Mouse (Mus musculus): Measurements from ENCODE around the gene Magt1. TPM values are rescaled to one million over a fixed set of nuclear protein-coding genes. Genes with fewer than 3 reads are reported as not detected.
"Not testable (repeated sequence)": the region's sequence is repeated elsewhere in the genome, so short reads cannot be mapped to it uniquely, and the experiment has no call there.

Gene Magt1
- total RNA-seq, 1 experiment from 2014 or later = 51.5 TPM

GRCm38 (mm10) chrX:106012559-106012958, 853 bp upstream of the Magt1 start:
- no peak for ATAC-seq (replicated peaks in 1 of 2; ENCODE audit: insufficient read depth in 1 of 2, low FRiP score in 2 of 2, low TSS enrichment in 1 of 2, low read depth in 1 of 2, poor library complexity in 2 of 2, severe bottlenecking in 2 of 2)

GRCm38 (mm10) chrX:106010762-106011161, 944 bp downstream of the Magt1 start:
- ATAC-seq (replicated peaks in 1 of 2; ENCODE audit: insufficient read depth in 1 of 2, low FRiP score in 2 of 2, low TSS enrichment in 1 of 2, low read depth in 1 of 2, poor library complexity in 2 of 2, severe bottlenecking in 2 of 2) = no peak

- ATAC-seq (replicated peaks in 1 of 2; ENCODE audit: insufficient read depth in 1 of 2, low FRiP score in 2 of 2, low TSS enrichment in 1 of 2, low read depth in 1 of 2, poor library complexity in 2 of 2, severe bottlenecking in 2 of 2) = no peak
These were observed 10.1 kb downstream of the Magt1 start for GRCm38 (mm10) chrX:106001605-106002004.

DNA sequence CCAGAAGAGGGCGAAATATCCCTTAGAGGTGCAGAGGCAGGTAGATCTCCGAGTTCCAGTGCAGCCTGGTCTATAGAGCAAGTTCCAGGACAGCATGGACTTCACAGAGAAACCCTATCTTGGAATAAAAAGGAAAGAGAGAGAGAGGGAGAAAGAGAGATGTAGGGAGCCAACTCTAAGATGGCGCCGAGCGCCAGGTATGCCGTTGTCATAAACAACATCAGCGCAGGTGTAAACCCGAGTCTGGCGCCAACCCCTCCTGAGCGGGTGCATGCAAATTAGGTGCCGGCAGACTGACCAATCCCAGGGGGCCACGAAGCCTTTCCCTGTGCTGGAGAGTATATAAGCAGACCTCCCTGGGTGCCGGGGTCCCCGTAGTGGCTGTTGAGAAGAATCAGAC, 54.6 kb downstream of the Magt1 start:
- not testable (repeated sequence) for ATAC-seq (replicated peaks in 1 of 2; ENCODE audit: insufficient read depth in 1 of 2, low FRiP score in 2 of 2, low TSS enrichment in 1 of 2, low read depth in 1 of 2, poor library complexity in 2 of 2, severe bottlenecking in 2 of 2)

GRCm38 (mm10) chrX:105953999-105954398, 57.7 kb downstream of the Magt1 start:
- ATAC-seq (replicated peaks in 1 of 2; ENCODE audit: insufficient read depth in 1 of 2, low FRiP score in 2 of 2, low TSS enrichment in 1 of 2, low read depth in 1 of 2, poor library complexity in 2 of 2, severe bottlenecking in 2 of 2) = no peak

DNA sequence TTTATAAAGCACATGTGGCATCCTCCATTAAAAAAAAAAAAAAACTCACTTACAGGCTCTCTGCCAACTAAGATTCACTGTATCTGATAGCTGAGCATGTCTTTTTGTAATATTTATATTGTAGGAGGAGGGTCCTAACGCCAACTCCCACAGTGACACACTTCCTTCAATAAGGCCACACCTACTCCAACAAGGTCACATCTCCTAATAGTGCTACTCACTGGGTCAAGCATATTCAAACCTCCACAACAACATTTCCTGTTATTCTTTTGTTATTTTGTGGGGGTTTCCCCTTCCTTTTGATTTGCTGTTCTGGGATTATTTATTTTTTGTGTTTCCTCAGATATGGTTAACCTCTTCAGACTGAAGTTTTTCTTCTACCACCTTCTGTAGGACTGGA, 65.3 kb downstream of the Magt1 start:
- ATAC-seq (replicated peaks in 1 of 2; ENCODE audit: insufficient read depth in 1 of 2, low FRiP score in 2 of 2, low TSS enrichment in 1 of 2, low read depth in 1 of 2, poor library complexity in 2 of 2, severe bottlenecking in 2 of 2) = no peak

- ATAC-seq (replicated peaks in 1 of 2; ENCODE audit: insufficient read depth in 1 of 2, low FRiP score in 2 of 2, low TSS enrichment in 1 of 2, low read depth in 1 of 2, poor library complexity in 2 of 2, severe bottlenecking in 2 of 2) = no peak
These were observed 72.5 kb downstream of the Magt1 start for GRCm38 (mm10) chrX:105939245-105939644.

DNA sequence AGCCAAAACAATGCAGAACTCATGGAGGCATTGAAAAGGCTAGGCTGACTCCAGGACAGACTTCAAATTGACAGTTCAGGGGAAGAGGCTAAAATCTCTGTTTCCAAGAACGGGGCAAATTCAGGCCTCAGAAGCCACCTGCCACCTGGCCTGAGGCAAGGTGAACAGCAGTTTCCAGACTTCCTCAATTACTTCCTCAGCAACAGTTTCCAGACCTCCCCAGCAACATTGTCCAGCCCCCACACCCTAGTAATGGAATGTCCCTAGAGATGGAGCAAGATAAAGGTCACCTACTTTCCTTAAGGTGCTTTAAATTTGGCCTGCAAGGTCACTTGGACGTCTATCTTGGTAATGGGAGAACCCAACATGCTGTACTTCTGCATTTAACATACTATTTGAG, 74.0 kb downstream of the Magt1 start:
- no peak for ATAC-seq (replicated peaks in 1 of 2; ENCODE audit: insufficient read depth in 1 of 2, low FRiP score in 2 of 2, low TSS enrichment in 1 of 2, low read depth in 1 of 2, poor library complexity in 2 of 2, severe bottlenecking in 2 of 2)

DNA sequence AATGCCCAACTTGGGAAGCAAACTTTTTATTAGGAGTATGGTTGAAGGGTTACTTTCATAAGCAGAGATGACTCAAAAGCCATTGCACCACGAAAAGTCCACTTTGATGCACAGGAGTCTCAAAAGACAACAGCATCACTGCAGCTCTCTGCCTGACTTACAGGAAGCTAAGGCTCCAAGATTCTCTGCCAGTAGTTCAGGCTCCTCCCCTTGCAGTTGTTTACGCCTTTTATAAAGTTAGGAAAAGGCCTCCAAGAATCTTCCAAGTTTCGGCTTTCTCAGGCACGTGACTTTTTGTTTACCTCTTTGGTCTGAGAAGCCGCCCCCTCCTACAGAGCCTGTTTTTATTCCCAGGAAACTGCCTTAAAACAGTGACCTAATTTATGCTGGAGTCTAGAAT, 77.4 kb downstream of the Magt1 start:
- ATAC-seq (replicated peaks in 1 of 2; ENCODE audit: insufficient read depth in 1 of 2, low FRiP score in 2 of 2, low TSS enrichment in 1 of 2, low read depth in 1 of 2, poor library complexity in 2 of 2, severe bottlenecking in 2 of 2) = no peak

- ATAC-seq (replicated peaks in 1 of 2; ENCODE audit: insufficient read depth in 1 of 2, low FRiP score in 2 of 2, low TSS enrichment in 1 of 2, low read depth in 1 of 2, poor library complexity in 2 of 2, severe bottlenecking in 2 of 2) = 0 out of 4 replicates have a peak, but pooled peaks of 1 of the 2 experiments have one; percentile 13
These were observed 82.1 kb downstream of the Magt1 start for GRCm38 (mm10) chrX:105929478-105930038.

- peak; percentile 89 to 96 for ATAC-seq (replicated peaks in 1 of 2; ENCODE audit: insufficient read depth in 1 of 2, low FRiP score in 2 of 2, low TSS enrichment in 1 of 2, low read depth in 1 of 2, poor library complexity in 2 of 2, severe bottlenecking in 2 of 2)
These were observed 82.7 kb downstream of the Magt1 start, which contains the start of gene Atrx for GRCm38 (mm10) chrX:105928861-105929477. Atrx (minus strand) TSS chrX:105929403.

DNA sequence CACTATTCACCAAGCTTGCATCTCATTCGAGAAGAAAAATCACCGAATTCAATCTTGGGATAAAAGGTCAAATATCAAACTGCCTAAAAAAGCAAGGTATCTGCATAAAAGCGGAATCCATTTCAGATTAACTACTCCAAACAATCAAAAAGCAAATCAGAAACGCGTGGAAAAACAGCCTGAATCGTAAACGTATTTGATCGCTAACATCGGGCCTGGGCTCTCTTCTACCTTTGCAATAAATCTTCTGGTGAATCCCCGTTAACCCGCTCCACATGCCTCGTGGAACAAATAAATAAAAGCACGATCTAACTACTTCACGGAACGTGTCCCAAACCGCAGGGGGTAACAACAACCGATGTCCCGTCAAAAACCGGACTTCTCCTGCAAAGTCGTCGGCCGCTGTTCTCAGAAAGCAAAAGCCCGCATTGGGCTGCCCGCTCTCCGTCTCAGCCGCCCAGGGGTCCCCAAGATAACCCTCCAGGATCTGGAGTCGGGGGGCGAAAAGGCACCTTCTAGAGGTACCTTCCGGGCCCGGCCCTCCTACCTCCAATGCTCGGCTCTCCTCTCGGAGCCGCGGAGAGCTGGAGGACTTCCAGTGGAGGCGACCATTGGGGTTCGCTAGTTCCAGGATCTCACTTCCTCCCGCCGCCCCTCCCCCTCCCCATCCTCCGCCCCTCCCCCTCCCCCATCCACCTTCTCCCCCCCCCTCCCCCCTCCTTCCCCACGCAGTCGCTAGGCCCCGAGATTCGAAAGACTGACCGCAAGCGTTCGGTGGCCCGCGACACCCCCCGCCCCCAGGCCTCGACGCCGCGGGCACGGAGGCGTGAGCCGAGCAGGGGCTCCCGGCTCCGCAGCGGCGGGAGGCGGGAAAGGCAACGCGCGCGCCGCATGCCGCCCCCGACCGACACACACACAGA, 83.5 kb downstream of the Magt1 start:
- ATAC-seq (replicated peaks in 1 of 2; ENCODE audit: insufficient read depth in 1 of 2, low FRiP score in 2 of 2, low TSS enrichment in 1 of 2, low read depth in 1 of 2, poor library complexity in 2 of 2, severe bottlenecking in 2 of 2) = 0 out of 4 replicates have a peak, but pooled peaks of 1 of the 2 experiments have one; percentile 6

GRCm38 (mm10) chrX:105926121-105926735, 85.5 kb downstream of the Magt1 start:
- ATAC-seq (replicated peaks in 1 of 2; ENCODE audit: insufficient read depth in 1 of 2, low FRiP score in 2 of 2, low TSS enrichment in 1 of 2, low read depth in 1 of 2, poor library complexity in 2 of 2, severe bottlenecking in 2 of 2) = peak; percentile 15 to 40; a peak in 2 of 4 replicates

GRCm38 (mm10) chrX:105924326-105925070, 87.2 kb downstream of the Magt1 start:
- no peak for ATAC-seq (replicated peaks in 1 of 2; ENCODE audit: insufficient read depth in 1 of 2, low FRiP score in 2 of 2, low TSS enrichment in 1 of 2, low read depth in 1 of 2, poor library complexity in 2 of 2, severe bottlenecking in 2 of 2)

DNA sequence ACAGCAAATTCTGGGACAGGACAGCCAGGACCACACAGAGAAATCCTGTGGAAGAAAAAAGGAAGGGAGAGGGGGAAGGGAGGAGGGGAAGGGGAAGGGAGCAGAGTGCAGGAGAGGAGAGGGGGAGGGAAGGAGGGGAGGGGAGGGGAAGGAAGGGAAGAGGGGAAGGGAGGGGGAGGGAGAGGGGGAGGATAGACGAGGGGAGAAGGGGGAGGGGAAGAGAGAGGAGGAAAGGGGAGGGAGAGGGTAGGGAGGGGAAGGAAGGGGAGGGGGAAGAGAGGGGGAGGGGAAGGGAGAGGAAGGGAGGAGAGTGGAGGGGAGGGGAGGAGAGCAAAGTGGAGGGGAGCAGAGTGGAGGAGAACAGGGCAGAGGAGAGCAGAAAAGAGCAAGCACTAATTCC, 87.8 kb downstream of the Magt1 start:
- ATAC-seq (replicated peaks in 1 of 2; ENCODE audit: insufficient read depth in 1 of 2, low FRiP score in 2 of 2, low TSS enrichment in 1 of 2, low read depth in 1 of 2, poor library complexity in 2 of 2, severe bottlenecking in 2 of 2) = no peak

- not testable (repeated sequence) for ATAC-seq (replicated peaks in 1 of 2; ENCODE audit: insufficient read depth in 1 of 2, low FRiP score in 2 of 2, low TSS enrichment in 1 of 2, low read depth in 1 of 2, poor library complexity in 2 of 2, severe bottlenecking in 2 of 2)
These were observed 88.7 kb downstream of the Magt1 start for GRCm38 (mm10) chrX:105922986-105923385.

DNA sequence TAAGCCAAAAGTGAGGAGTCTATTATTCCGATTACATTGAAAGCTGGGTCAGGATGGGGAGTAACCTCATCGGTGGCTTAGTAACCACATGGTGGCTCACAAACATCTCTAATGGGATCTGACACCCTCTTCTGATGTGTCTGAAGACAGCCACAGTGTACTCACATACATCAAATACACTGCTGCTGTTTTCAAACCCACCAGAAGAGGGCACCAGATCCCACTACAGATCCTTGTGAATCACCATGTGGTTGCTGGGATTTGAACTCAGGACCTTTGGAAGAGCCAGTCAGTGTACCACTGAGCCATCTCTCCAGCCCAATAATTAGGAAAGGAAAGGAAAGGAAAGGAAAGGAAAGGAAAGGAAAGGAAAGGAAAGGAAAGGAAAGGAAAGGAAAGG, 90.3 kb downstream of the Magt1 start:
- no peak for ATAC-seq (replicated peaks in 1 of 2; ENCODE audit: insufficient read depth in 1 of 2, low FRiP score in 2 of 2, low TSS enrichment in 1 of 2, low read depth in 1 of 2, poor library complexity in 2 of 2, severe bottlenecking in 2 of 2)

Data from hematopoietic stem cell, adult 5-6 weeks (primary cell).